Mouse (Mus musculus) CH12.LX (cell line): Measurements from ENCODE around the gene Megf11. TPM values are rescaled to one million over a fixed set of nuclear protein-coding genes. Genes with fewer than 3 reads are reported as not detected.

ENCODE experiments used
- DNase-seq: peaks from one replicate; pipeline ENCODE4 v3.0.0-alpha.2; 2013; ENCODE audit errors: extremely low read depth
- H3K27ac ChIP-seq: 2 replicates; pipeline ENCODE4 v1.5.1; 2012; ENCODE audit warnings: low read depth, mild to moderate bottlenecking, control low read depth, moderate library complexity; ENCODE audit not compliant: insufficient read depth
- H3K27me3 ChIP-seq: replicated peaks from 2 replicates; pipeline ENCODE3; 2012; ENCODE audit warnings: inconsistent platforms
- H3K36me3 ChIP-seq, 2 experiments: replicated peaks in 1 of 2; 2 replicates each; pipeline versions ENCODE3 to v1.6.1; 2012; ENCODE audit warnings: inconsistent platforms in 1 of 2, low read length in 1 of 2, mild to moderate bottlenecking in 1 of 2, mixed read lengths in 1 of 2, moderate library complexity in 1 of 2; ENCODE audit not compliant: control insufficient read depth in 1 of 2, insufficient read depth in 1 of 2
- H3K4me1 ChIP-seq, 2 experiments: 2 replicates each; pipeline ENCODE4 v1.6.1; 2012; ENCODE audit warnings: inconsistent platforms in 1 of 2, moderate library complexity in 1 of 2; ENCODE audit not compliant: insufficient read depth in 2 of 2, control insufficient read depth in 1 of 2
- H3K4me2 ChIP-seq: 2 replicates; pipeline ENCODE4 v1.6.1; 2012; ENCODE audit warnings: low read depth, mild to moderate bottlenecking, control low read depth; ENCODE audit not compliant: poor library complexity, insufficient read depth, severe bottlenecking
- H3K4me3 ChIP-seq, 3 experiments: fragments of 150-350 bp in 1 of 3; sonication (generic) in 1 of 3; replicated peaks in 1 of 3; 2 replicates each; pipeline versions ENCODE3 to v1.5.1; 2011 to 2012; ENCODE audit warnings: low read depth in 2 of 3, low read length in 2 of 3, mild to moderate bottlenecking in 2 of 3, moderate library complexity in 2 of 3, control low read depth in 1 of 3, improper control_type of control experiment in 1 of 3, inconsistent platforms in 1 of 3, mixed read lengths in 1 of 3; ENCODE audit not compliant: poor library complexity in 1 of 3
- H3K79me2 ChIP-seq: replicated peaks from 2 replicates; pipeline ENCODE4 v1.6.1; 2012; ENCODE audit warnings: mild to moderate bottlenecking, moderate library complexity; ENCODE audit not compliant: control insufficient read depth, poor library complexity, insufficient read depth, severe bottlenecking; ENCODE audit errors: extremely low read depth
- H3K9ac ChIP-seq: 2 replicates; pipeline ENCODE4 v1.6.1; 2012; ENCODE audit warnings: low read depth, mild to moderate bottlenecking, control low read depth, moderate library complexity; ENCODE audit not compliant: insufficient read depth
- H3K9me3 ChIP-seq: replicated peaks from 2 replicates; pipeline ENCODE3; 2012; ENCODE audit warnings: low read length, inconsistent platforms, mixed read lengths
- BHLHE40 ChIP-seq: IDR thresholded peaks from 2 replicates; pipeline ENCODE4 v1.6.1; 2011; ENCODE audit warnings: mild to moderate bottlenecking, low read depth, low read length, improper control_type of control experiment
- EP300 ChIP-seq: IDR thresholded peaks from 2 replicates; pipeline ENCODE4 v1.6.1; 2011; ENCODE audit warnings: low read length, improper control_type of control experiment
- JUND ChIP-seq: conservative IDR thresholded peaks from 2 replicates; pipeline ENCODE4 v1.6.1; 2011; ENCODE audit warnings: low read depth, low read length, improper control_type of control experiment
- MAFK ChIP-seq: IDR thresholded peaks from 2 replicates; pipeline ENCODE4 v1.6.1; 2011; ENCODE audit warnings: low read length, improper control_type of control experiment; ENCODE audit not compliant: insufficient replicate concordance
- NRF1 ChIP-seq: IDR thresholded peaks from 2 replicates; pipeline ENCODE4 v1.6.1; 2014; ENCODE audit warnings: low read depth, mild to moderate bottlenecking, inconsistent platforms, low read length, improper control_type of control experiment, moderate library complexity
- SMC3 ChIP-seq: IDR thresholded peaks from 2 replicates; pipeline ENCODE4 v1.6.1; 2011; ENCODE audit warnings: low read depth, low read length, improper control_type of control experiment
- dilution Hi-C: fragments of 300-500 bp; cut with MboI; formaldehyde crosslinking; loops from 2 replicates; pipeline ENCODE4 v1.14.3; 2020; ENCODE audit warnings: low sequenced_read_pairs; ENCODE audit not compliant: extremely low pct_unique_long_range_greater_than_20kb, extremely low pct_ligation_motif_present
- in situ Hi-C: fragments of 300-500 bp; cut with MboI; formaldehyde crosslinking; loops from 3 replicates; pipeline ENCODE4 v1.14.3; 2019; ENCODE audit warnings: low sequenced_read_pairs, low pct_ligation_motif_present, low pct_unique_long_range_greater_than_20kb, mixed read lengths
- polyA plus RNA-seq: library from polyadenylated mRNA; unstranded; fragments of >175 nt; gene quantifications from 2 replicates; pipeline ENCODE4 v1.2.1, GENCODE M21; 2012; ENCODE audit warnings: low read depth; ENCODE audit not compliant: insufficient read length
- total RNA-seq, 2 experiments: library from RNA; depleted of rRNA; stranded (reverse); fragments of 300-350 nt in 1 of 2; fragments of >200 nt in 1 of 2; gene quantifications; 2 replicates each; pipeline ENCODE4 v1.2.3; 2012 to 2014

Gene Megf11
- total and polyA plus RNA-seq, 3 experiments = 0.04 to 0.59 TPM; not detected in 1

GRCm38 (mm10) chr9:64572629-64573190 is 187.3 kb downstream of the Megf11 start:
- in situ Hi-C loops = no loop called here
- Histone ChIP-seq H3K36me3 (no peaks in the 10 kb centered on the region), H3K9ac (no peak overlapping the region), H3K27me3 (no peaks in the 10 kb centered on the region), H3K9me3 (peaks cover 4% of the 10 kb centered on the region), H3K4me3 (no peak overlapping the region), H3K4me1 (peaks cover 0 to 4% of the 10 kb centered on the region in 2 experiments; a peak in 2 of 4 replicates)
- dilution Hi-C loops = no loop called here
- DNase-seq = no peak
- no peak for TF ChIP-seq BHLHE40
- TF ChIP-seq SMC3 = no peak
- no peak for TF ChIP-seq JUND
- TF ChIP-seq, all 38 proteins: peak for 0
- H3K27ac ChIP-seq = no peak overlapping the region
- H3K79me2 ChIP-seq = no peaks in the 10 kb centered on the region
- H3K4me2 ChIP-seq = no peak overlapping the region

GRCm38 (mm10) chr9:64575658-64576057 is 190.2 kb downstream of the Megf11 start:
- no peaks in the 10 kb centered on the region for H3K79me2 ChIP-seq
- dilution Hi-C loops = no loop called here
- TF ChIP-seq MAFK (peak; percentile 70), EP300 (no peak)
- peaks cover 4% of the 10 kb centered on the region for H3K9me3 ChIP-seq
- DNase-seq = no peak
- in situ Hi-C loops = no loop called here
- H3K27me3 ChIP-seq = no peaks in the 10 kb centered on the region
- H3K36me3 ChIP-seq = no peaks in the 10 kb centered on the region
- no peak overlapping the region for H3K9ac ChIP-seq
- H3K4me3 ChIP-seq = no peak overlapping the region
- H3K4me1 ChIP-seq = no peaks in the 10 kb centered on the region
- H3K27ac ChIP-seq = no peak overlapping the region
- H3K4me2 ChIP-seq = no peak overlapping the region

GRCm38 (mm10) chr9:64576143-64576878 is 190.9 kb downstream of the Megf11 start:
- H3K79me2 ChIP-seq = no peaks in the 10 kb centered on the region
- no peaks in the 10 kb centered on the region for H3K27me3 ChIP-seq
- H3K4me3 ChIP-seq = no peak overlapping the region
- DNase-seq = no peak
- no peak overlapping the region for H3K9ac ChIP-seq
- no peak overlapping the region for H3K27ac ChIP-seq
- no peak overlapping the region for H3K4me2 ChIP-seq
- H3K9me3 ChIP-seq = peaks cover 4% of the 10 kb centered on the region
- in situ Hi-C loops = no loop called here
- H3K4me1 ChIP-seq = no peaks in the 10 kb centered on the region
- dilution Hi-C loops = no loop called here
- no peak for TF ChIP-seq NRF1
- H3K36me3 ChIP-seq = no peaks in the 10 kb centered on the region
